Mouse (Mus musculus) forebrain, embryonic 14.5 days (tissue): ENCODE results near the gene Xpo5. TPM values are rescaled to one million over a fixed set of nuclear protein-coding genes. Genes with fewer than 3 reads are reported as not detected.

Experiments used
- microRNA counts: library from miRNA; unstranded; fragments of <30 nt; microRNA quantifications from one replicate; lab custom pipeline; 2016
- microRNA-seq: library from miRNA; unstranded; fragments of <30 nt; microRNA quantifications from one replicate; pipeline ENCODE4, GENCODE M21; 2016
- polyA plus RNA-seq: library from polyadenylated mRNA; unstranded; fragments of >200 nt; fragmentation: Nextera tagmentation; extraction: Ambion mirVana; gene quantifications from 2 replicates; pipeline ENCODE4 v1.2.1, GENCODE M21; 2014

Xpo5 gene
- polyA plus RNA-seq, 1 experiment from 2014 or later: 50.9 TPM

MicroRNAs within 50 kb of the gene (microRNA counts, 519-probe panel; counts per million panel counts)
- microRNA mmu-miR-693-3p (lab: Ali Mortazavi, UCI) (not detected), microRNA mmu-miR-693-5p (lab: Ali Mortazavi, UCI) (not detected)

Small RNA genes lying within 50 kb of the gene (microRNA-seq; reads per million reads assigned to microRNA genes)
- not detected for gene Mir693

Other genes with a start within 250 kb of the Xpo5 start
- 2.3 and 2.6 TPM in 2 replicates for gene Vegfa, start 170.4 kb upstream of the Xpo5 start, polyA plus RNA-seq
- gene Mrps18a, start 91.8 kb upstream of the Xpo5 start, polyA plus RNA-seq: 135 and 141 TPM in 2 replicates
- gene Rsph9, start 58.6 kb upstream of the Xpo5 start, polyA plus RNA-seq: 46.8 and 47.3 TPM in 2 replicates
- 29.5 and 31.6 TPM in 2 replicates for gene Mad2l1bp, start 49.2 kb upstream of the Xpo5 start, polyA plus RNA-seq
- 21.6 and 26.3 TPM in 2 replicates for gene Gtpbp2, start 41.8 kb upstream of the Xpo5 start, polyA plus RNA-seq
- 4.5 and 6.3 TPM in 2 replicates for gene Polh, start 137 bp upstream of the Xpo5 start, polyA plus RNA-seq
- 90.2 and 106 TPM in 2 replicates for gene Polr1c, start 45.3 kb downstream of the Xpo5 start, polyA plus RNA-seq
- gene Yipf3, start 45.3 kb downstream of the Xpo5 start, polyA plus RNA-seq: 97.5 and 102 TPM in 2 replicates
- gene Lrrc73, start 50.7 kb downstream of the Xpo5 start, polyA plus RNA-seq: 9.8 and 10.6 TPM in 2 replicates
- gene Tjap1, start 80.2 kb downstream of the Xpo5 start, polyA plus RNA-seq: 22.8 and 23.9 TPM in 2 replicates
- 5.2 and 6.4 TPM in 2 replicates for gene Dlk2, start 94.6 kb downstream of the Xpo5 start, polyA plus RNA-seq
- 4.3 and 6.7 TPM in 2 replicates for gene Abcc10, start 125.6 kb downstream of the Xpo5 start, polyA plus RNA-seq
- gene Zfp318, start 180.9 kb downstream of the Xpo5 start, polyA plus RNA-seq: 10.7 and 13.0 TPM in 2 replicates
- 0.93 and 1.2 TPM in 2 replicates for gene Crip3, start 226.1 kb downstream of the Xpo5 start, polyA plus RNA-seq
- gene Slc22a7, start 235.7 kb downstream of the Xpo5 start, polyA plus RNA-seq: not detected in 2 replicates